Comparison of ENCODE assay signal across 9 mouse cellular contexts in the genomic region with DNA sequence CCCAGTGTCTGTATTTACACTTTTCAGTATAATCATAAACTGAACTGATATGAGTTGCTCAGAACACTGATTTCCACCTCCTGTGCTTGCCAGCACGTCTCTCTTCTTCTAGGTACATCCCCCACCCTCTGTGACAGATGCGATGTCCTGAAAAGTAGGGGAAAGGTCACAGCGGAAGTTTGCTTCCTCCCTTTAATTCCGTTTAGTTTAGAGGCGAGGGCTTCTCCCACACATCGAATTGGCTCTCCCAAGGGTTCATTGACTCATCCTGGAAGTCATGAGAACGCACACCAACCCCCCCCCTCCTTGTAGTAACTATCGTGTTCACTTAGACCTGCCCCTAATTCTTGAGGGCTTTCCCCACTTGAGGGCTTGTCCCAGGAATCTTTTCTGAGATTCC. TPM values are rescaled to one million over a fixed set of nuclear protein-coding genes. Genes with fewer than 3 reads are reported as not detected.
DNase-seq lines count a peak whose midpoint lies in the region; ATAC-seq and TF ChIP-seq lines count a peak whose summit lies in the region.
"Had no signal": no experiment of that assay in that cellular context is flagged by ENCODE, and none has a peak within 500 bp of the region (broad histone marks: within the 10 kb centered on the region; RNA-seq: fewer than 3 reads in every experiment).

No protein-coding gene starts in this region.

- ATAC-seq in intestine, embryonic 15.5 days: peak; percentile 52
- ATAC-seq in lung, postnatal 0 days: peak; percentile 61
- no peak for ATAC-seq in midbrain, embryonic 16.5 days

- no peak for TF ChIP-seq CTCF in CH12.LX (conservative IDR thresholded peaks at IDR 0.05 in 1 of 2, IDR thresholded peaks at IDR 0.05 in 1 of 2; ENCODE audit: low read depth in 2 of 2, low read length in 2 of 2)
- no peak for TF ChIP-seq CTCF in bone marrow macrophage, adult 2 months (IDR thresholded peaks at IDR 0.05; ENCODE audit: low read depth, low read length)
- no peak for TF ChIP-seq CTCF in lung, postnatal 0 days (IDR thresholded peaks at IDR 0.05)

- peaks cover 0 to 23% of the 10 kb centered on the region in 2 experiments; a peak in 3 of 4 replicates for H3K4me1 ChIP-seq in CH12.LX (ENCODE audit: control insufficient read depth in 1 of 2, insufficient read depth in 2 of 2)
- peaks cover 12% of the 10 kb centered on the region for H3K4me1 ChIP-seq in bone marrow macrophage, adult 2 months (ENCODE audit: control insufficient read depth, insufficient read depth, low read length)
- peaks cover 11% of the 10 kb centered on the region for H3K4me1 ChIP-seq in intestine, embryonic 15.5 days (replicated peaks)
- H3K4me1 ChIP-seq in lung, postnatal 0 days (ENCODE audit: insufficient read depth, low read depth, low read length): peaks cover 7% of the 10 kb centered on the region; the same call in 1 of the 2 replicates
- peaks cover 10% of the 10 kb centered on the region for H3K4me1 ChIP-seq in midbrain, embryonic 16.5 days (ENCODE audit: control insufficient read depth, insufficient read depth, low read length)

- in situ Hi-C loops in CH12.LX (cut with MboI; ENCODE audit: low pct_ligation_motif_present, low pct_unique_long_range_greater_than_20kb, low sequenced_read_pairs): loop anchor here (10.0 kb wide), 1 partner anchor 66 kb away; no protein-coding TSS in a partner anchor

- peak overlapping the region; percentile 18 for H3K4me2 ChIP-seq in CH12.LX (ENCODE audit: insufficient read depth, low read depth, poor library complexity, severe bottlenecking)
- peak overlapping the region; percentile 44 for H3K4me2 ChIP-seq in intestine, embryonic 15.5 days (replicated peaks)
- peak overlapping the region; percentile 45 for H3K4me2 ChIP-seq in lung, postnatal 0 days (replicated peaks; ENCODE audit: low read depth, low read length)
- H3K4me2 ChIP-seq in midbrain, embryonic 16.5 days (ENCODE audit: low read length): no peak overlapping the region
- H3K4me2 ChIP-seq: embryonic facial prominence, embryonic 15.5 days had no signal

- WGBS in intestine, embryonic 15.5 days: 4% methylated on average over 8 of the region's 8 CpGs
- 6% methylated on average over 8 of the region's 8 CpGs for WGBS in lung, postnatal 0 days
- 21% methylated on average over 8 of the region's 8 CpGs for WGBS in midbrain, embryonic 16.5 days

- DNase-seq in CH12.LX (ENCODE audit: extremely low read depth): peak; percentile 85
- peak; percentile 80 for DNase-seq in lung, postnatal 0 days (ENCODE audit: low spot score)
- no peak for DNase-seq in frontal cortex, adult 2 months (ENCODE audit: extremely low spot score in 1 of 2, low spot score in 1 of 2)
- DNase-seq in layer of hippocampus, adult 11-12 months (ENCODE audit: low spot score): no peak

- TF ChIP-seq RAD21 in CH12.LX (IDR thresholded peaks at IDR 0.05; ENCODE audit: low read depth, low read length): no peak

- peaks cover 8 to 20% of the 10 kb centered on the region in 2 experiments for H3K36me3 ChIP-seq in CH12.LX (replicated peaks in 1 of 2; ENCODE audit: control insufficient read depth in 1 of 2, insufficient read depth in 1 of 2, low read length in 1 of 2)
- no peaks in the 10 kb centered on the region; the same call in 1 of the 2 replicates for H3K36me3 ChIP-seq in intestine, embryonic 15.5 days
- no peaks in the 10 kb centered on the region; the same call in 1 of the 2 replicates for H3K36me3 ChIP-seq in lung, postnatal 0 days (ENCODE audit: insufficient read depth, low read length)
- no peaks in the 10 kb centered on the region for H3K36me3 ChIP-seq in midbrain, embryonic 16.5 days (ENCODE audit: control insufficient read depth, insufficient read depth, low read length)

- dilution Hi-C loops in CH12.LX (cut with MboI; ENCODE audit: extremely low pct_ligation_motif_present, extremely low pct_unique_long_range_greater_than_20kb, low sequenced_read_pairs): no loop called here

- no peak overlapping the region for H3K9ac ChIP-seq in CH12.LX (ENCODE audit: insufficient read depth, low read depth)
- no peak overlapping the region for H3K9ac ChIP-seq in intestine, embryonic 15.5 days
- 0 out of 2 replicates have a peak overlapping the region, but pooled peaks have one; percentile 23 for H3K9ac ChIP-seq in lung, postnatal 0 days (replicated peaks; ENCODE audit: low read depth)
- no peak overlapping the region for H3K9ac ChIP-seq in midbrain, embryonic 16.5 days (ENCODE audit: low read depth, low read length)
- H3K9ac ChIP-seq: embryonic facial prominence, embryonic 15.5 days had no signal

- TF ChIP-seq EP300 in CH12.LX (IDR thresholded peaks at IDR 0.05; ENCODE audit: low read length): 0 out of 2 replicates have a peak, but pooled peaks have one; percentile 21
- peak; percentile 75 for TF ChIP-seq EP300 in lung, postnatal 0 days (IDR thresholded peaks at IDR 0.05)

- TF ChIP-seq POLR2A in CH12.LX (IDR thresholded peaks at IDR 0.05; ENCODE audit: low read depth, low read length): no peak
- TF ChIP-seq POLR2A in bone marrow macrophage, adult 2 months (IDR thresholded peaks at IDR 0.05; ENCODE audit: borderline replicate concordance, low read depth, low read length): no peak

- peaks cover 10% of the 10 kb centered on the region; the same call in 1 of the 2 replicates for H3K79me2 ChIP-seq in CH12.LX (replicated peaks; ENCODE audit: control insufficient read depth, extremely low read depth, insufficient read depth, poor library complexity, severe bottlenecking)

- H3K4me3 ChIP-seq in CH12.LX (replicated peaks in 1 of 3; ENCODE audit: low read depth in 2 of 3, low read length in 2 of 3, poor library complexity in 1 of 3): peak overlapping the region in 1 of 3 experiments; percentile 28
- peak overlapping the region; percentile 9; the same call in 1 of the 2 replicates for H3K4me3 ChIP-seq in bone marrow macrophage, adult 2 months (ENCODE audit: insufficient read depth, low read length)
- H3K4me3 ChIP-seq in intestine, embryonic 15.5 days (replicated peaks): peak overlapping the region; percentile 11; the same call in 1 of the 2 replicates
- no peak overlapping the region; the same call in 1 of the 2 replicates for H3K4me3 ChIP-seq in lung, postnatal 0 days (ENCODE audit: low read depth, low read length)
- no peak overlapping the region for H3K4me3 ChIP-seq in midbrain, embryonic 16.5 days (ENCODE audit: low read depth, low read length)
- H3K4me3 ChIP-seq: embryonic facial prominence, embryonic 15.5 days had no signal

- peaks cover 7% of the 10 kb centered on the region for H3K27me3 ChIP-seq in CH12.LX (replicated peaks)
- no peaks in the 10 kb centered on the region for H3K27me3 ChIP-seq in intestine, embryonic 15.5 days (replicated peaks)
- 0 out of 2 replicates have a peak, but pooled peaks cover 3% of the 10 kb centered on the region for H3K27me3 ChIP-seq in lung, postnatal 0 days (replicated peaks; ENCODE audit: insufficient read depth, low read length)
- no peaks in the 10 kb centered on the region for H3K27me3 ChIP-seq in midbrain, embryonic 16.5 days (ENCODE audit: control insufficient read depth, insufficient read depth, low read depth, low read length)
- H3K27me3 ChIP-seq: embryonic facial prominence, embryonic 15.5 days had no signal

- no peak overlapping the region for H3K27ac ChIP-seq in CH12.LX (ENCODE audit: insufficient read depth, low read depth)
- no peak overlapping the region for H3K27ac ChIP-seq in bone marrow macrophage, adult 2 months (ENCODE audit: insufficient read depth, low read depth, low read length)
- no peak overlapping the region for H3K27ac ChIP-seq in intestine, embryonic 15.5 days
- H3K27ac ChIP-seq in lung, postnatal 0 days (ENCODE audit: low read length): peak overlapping the region; percentile 64; the same call in 1 of the 2 replicates
- H3K27ac ChIP-seq in midbrain, embryonic 16.5 days (ENCODE audit: low read length): no peak overlapping the region
- H3K27ac ChIP-seq: embryonic facial prominence, embryonic 15.5 days had no signal

- H3K9me3 ChIP-seq in CH12.LX (replicated peaks; ENCODE audit: low read length): no peaks in the 10 kb centered on the region
- no peaks in the 10 kb centered on the region for H3K9me3 ChIP-seq in intestine, embryonic 15.5 days
- H3K9me3 ChIP-seq in lung, postnatal 0 days (ENCODE audit: low read length): no peaks in the 10 kb centered on the region
- no peaks in the 10 kb centered on the region for H3K9me3 ChIP-seq in midbrain, embryonic 16.5 days (replicated peaks; ENCODE audit: control insufficient read depth, low read length, poor library complexity, severe bottlenecking)
- H3K9me3 ChIP-seq: embryonic facial prominence, embryonic 15.5 days had no signal

RNA-seq across cellular contexts. Expression of gene Hilpda, which starts 1.3 kb away (rescaled TPM):
- total RNA-seq in CH12.LX (2012; rRNA removed) (14.6 and 23.7 TPM in 2 replicates), CH12.LX (2014; rRNA removed) (40.0 and 52.3 TPM in 2 replicates)
- 10.5 and 11.1 TPM in 2 replicates for polyA plus RNA-seq in CH12.LX (2012; ENCODE audit: insufficient read length, low read depth)
- polyA plus RNA-seq in bone marrow macrophage, adult 2 months (2012; ENCODE audit: insufficient read depth, insufficient read length, missing spikeins): 4.7 and 7.2 TPM in 2 replicates
- 32.4 and 34.6 TPM in 2 replicates for polyA plus RNA-seq in intestine, embryonic 15.5 days (2015; fragmentation: Nextera tagmentation; extraction: Ambion mirVana)
- 126 and 150 TPM in 2 replicates for polyA plus RNA-seq in lung, postnatal 0 days (2015; fragmentation: Nextera tagmentation; extraction: Ambion mirVana)
- polyA plus RNA-seq in frontal cortex, adult 2 months (2012; rRNA removed): 8.7 and 10.6 TPM in 2 replicates
- 34.8 and 36.4 TPM in 2 replicates for polyA plus RNA-seq in midbrain, embryonic 16.5 days (2015; fragmentation: Nextera tagmentation; extraction: Ambion mirVana)

RNA-seq across cellular contexts. Expression of gene Fam71f2, which starts 8.4 kb away (rescaled TPM):
- total RNA-seq in CH12.LX (2012; rRNA removed) (0.29 and 0.30 TPM in 2 replicates), CH12.LX (2014; rRNA removed) (0.34 TPM in 1 of 2 replicates, not detected in the other)
- polyA plus RNA-seq in CH12.LX (2012; ENCODE audit: insufficient read length, low read depth): 0.23 TPM in 1 of 2 replicates, not detected in the other
- polyA plus RNA-seq in bone marrow macrophage, adult 2 months (2012; ENCODE audit: insufficient read depth, insufficient read length, missing spikeins): not detected in 2 replicates
- polyA plus RNA-seq in intestine, embryonic 15.5 days (2015; fragmentation: Nextera tagmentation; extraction: Ambion mirVana): 0.24 and 0.39 TPM in 2 replicates
- polyA plus RNA-seq in lung, postnatal 0 days (2015; fragmentation: Nextera tagmentation; extraction: Ambion mirVana): 0.79 and 1.2 TPM in 2 replicates
- 1.2 and 1.8 TPM in 2 replicates for polyA plus RNA-seq in frontal cortex, adult 2 months (2012; rRNA removed)
- polyA plus RNA-seq in midbrain, embryonic 16.5 days (2015; fragmentation: Nextera tagmentation; extraction: Ambion mirVana): 0.60 and 0.80 TPM in 2 replicates
- total RNA-seq: neutrophil, adult 5-6 weeks had no signal

RNA-seq across cellular contexts. Expression of gene Fam71f1, which starts 48.0 kb away (rescaled TPM):
- total RNA-seq in CH12.LX (2012; rRNA removed): not detected in 2 replicates
- total RNA-seq in CH12.LX (2014; rRNA removed): not detected in 2 replicates
- polyA plus RNA-seq in CH12.LX (2012; ENCODE audit: insufficient read length, low read depth): not detected in 2 replicates
- not detected in 2 replicates for polyA plus RNA-seq in bone marrow macrophage, adult 2 months (2012; ENCODE audit: insufficient read depth, insufficient read length, missing spikeins)
- not detected in 2 replicates for polyA plus RNA-seq in intestine, embryonic 15.5 days (2015; fragmentation: Nextera tagmentation; extraction: Ambion mirVana)
- polyA plus RNA-seq in lung, postnatal 0 days (2015; fragmentation: Nextera tagmentation; extraction: Ambion mirVana): not detected in 2 replicates
- polyA plus RNA-seq in frontal cortex, adult 2 months (2012; rRNA removed): 0.06 TPM in 1 of 2 replicates, not detected in the other
- not detected in 2 replicates for polyA plus RNA-seq in midbrain, embryonic 16.5 days (2015; fragmentation: Nextera tagmentation; extraction: Ambion mirVana)
- total RNA-seq: neutrophil, adult 5-6 weeks had no signal
- polyA plus RNA-seq: embryonic facial prominence, embryonic 15.5 days had no signal

RNA-seq across cellular contexts. Expression of gene Impdh1, which starts 54.8 kb away (rescaled TPM):
- total RNA-seq in CH12.LX (2012; rRNA removed): 14.9 and 17.3 TPM in 2 replicates
- total RNA-seq in CH12.LX (2014; rRNA removed): 2.5 and 3.1 TPM in 2 replicates
- 19.6 and 21.6 TPM in 2 replicates for polyA plus RNA-seq in CH12.LX (2012; ENCODE audit: insufficient read length, low read depth)
- 32.8 and 35.0 TPM in 2 replicates for polyA plus RNA-seq in bone marrow macrophage, adult 2 months (2012; ENCODE audit: insufficient read depth, insufficient read length, missing spikeins)
- polyA plus RNA-seq in intestine, embryonic 15.5 days (2015; fragmentation: Nextera tagmentation; extraction: Ambion mirVana): 44.7 and 44.8 TPM in 2 replicates
- polyA plus RNA-seq in lung, postnatal 0 days (2015; fragmentation: Nextera tagmentation; extraction: Ambion mirVana): 93.8 and 106 TPM in 2 replicates
- polyA plus RNA-seq in frontal cortex, adult 2 months (2012; rRNA removed): 58.2 and 64.1 TPM in 2 replicates
- polyA plus RNA-seq in midbrain, embryonic 16.5 days (2015; fragmentation: Nextera tagmentation; extraction: Ambion mirVana): 63.8 and 70.6 TPM in 2 replicates

Comparison
In these comparisons a context has a peak if more than half of its experiments do, and no peak if none do; other contexts are left out.
1. DNase-seq: peak in CH12.LX (single experiment) and lung, postnatal 0 days (single experiment); none in frontal cortex, adult 2 months (0 of 2) and layer of hippocampus, adult 11-12 months (single experiment).
2. H3K4me3 ChIP-seq: peak in bone marrow macrophage, adult 2 months (single experiment) and intestine, embryonic 15.5 days (single experiment); none in lung, postnatal 0 days (single experiment) and midbrain, embryonic 16.5 days (single experiment).